Mouse (Mus musculus) liver, adult 2 months (tissue): ENCODE data around the gene Yae1d1. TPM values are rescaled to one million over a fixed set of nuclear protein-coding genes. Genes with fewer than 3 reads are reported as not detected.
A peak's percentile ranks its signal among the peaks of the same experiment; 100 is the strongest.
"Not testable (repeated sequence)": the region's sequence is repeated elsewhere in the genome, so short reads cannot be mapped to it uniquely, and the experiment has no call there.

Experiments
- DNase-seq: peaks from one replicate; pipeline ENCODE4 v3.0.0-alpha.2; 2011; ENCODE audit warnings: low read depth, low spot score; ENCODE audit errors: extremely low read depth
- H3K27ac ChIP-seq: fragments of 200-500 bp; replicated peaks from 2 replicates; pipeline ENCODE4 v1.5.1; 2012; ENCODE audit warnings: low read depth, mild to moderate bottlenecking, control low read depth, inconsistent platforms, low read length; ENCODE audit not compliant: insufficient read depth
- H3K27me3 ChIP-seq: fragments of 200-500 bp; 2 replicates; pipeline ENCODE4 v1.6.1; 2012; ENCODE audit warnings: mild to moderate bottlenecking, moderate library complexity, low read length, inconsistent platforms; ENCODE audit not compliant: control insufficient read depth, insufficient read depth
- H3K36me3 ChIP-seq: fragments of 200-500 bp; 2 replicates; pipeline ENCODE4 v1.6.1; 2012; ENCODE audit warnings: low read length, inconsistent platforms; ENCODE audit not compliant: control insufficient read depth, insufficient read depth
- H3K4me1 ChIP-seq: fragments of 200-500 bp; 2 replicates; pipeline ENCODE4 v1.6.1; 2011; ENCODE audit warnings: low read length; ENCODE audit not compliant: control insufficient read depth, insufficient read depth
- H3K4me3 ChIP-seq: fragments of 200-500 bp; 2 replicates; pipeline ENCODE4 v1.5.1; 2011; ENCODE audit warnings: low read depth, mild to moderate bottlenecking, control low read depth, low read length, moderate library complexity; ENCODE audit not compliant: insufficient read depth
- H3K79me2 ChIP-seq: fragments of 200-500 bp; 2 replicates; pipeline ENCODE4 v1.6.1; 2012; ENCODE audit warnings: inconsistent platforms, mild to moderate bottlenecking, low read length, moderate library complexity; ENCODE audit not compliant: control insufficient read depth, insufficient read depth
- H3K9ac ChIP-seq: fragments of 200-500 bp; 2 replicates; pipeline ENCODE4 v1.6.1; 2012; ENCODE audit warnings: low read depth, mild to moderate bottlenecking, control low read depth, inconsistent platforms, low read length
- CTCF ChIP-seq: fragments of 200-500 bp; IDR thresholded peaks from 2 replicates; pipeline ENCODE4 v1.5.1; 2011; ENCODE audit warnings: low read depth, low read length, control low read depth
- POLR2A ChIP-seq: fragments of 200-500 bp; IDR thresholded peaks from 2 replicates; pipeline ENCODE4 v1.6.1; 2011; ENCODE audit warnings: low read length, control low read depth; ENCODE audit not compliant: insufficient read depth; ENCODE audit errors: extremely low read depth
- WGBS: fragments of 180-500 bp; shearing (Covaris S2); methylation state at CpG from one replicate; pipeline ENCODE4 v1.1.7; 2018; 5-methylcytosine and 5-hydroxymethylcytosine counted together
- polyA plus RNA-seq: library from polyadenylated mRNA; depleted of rRNA; stranded (reverse); fragments of >200 nt; gene quantifications from 2 replicates; pipeline ENCODE4 v1.2.3, GENCODE M21; 2012
- total RNA-seq: library from RNA; depleted of rRNA; stranded (reverse); fragments of >200 nt; gene quantifications from 2 replicates; pipeline ENCODE4 v1.2.3, GENCODE M21; 2014

The Yae1d1 gene
- total and polyA plus RNA-seq, 2 experiments, result 7.5 to 16.3 TPM

DNA sequence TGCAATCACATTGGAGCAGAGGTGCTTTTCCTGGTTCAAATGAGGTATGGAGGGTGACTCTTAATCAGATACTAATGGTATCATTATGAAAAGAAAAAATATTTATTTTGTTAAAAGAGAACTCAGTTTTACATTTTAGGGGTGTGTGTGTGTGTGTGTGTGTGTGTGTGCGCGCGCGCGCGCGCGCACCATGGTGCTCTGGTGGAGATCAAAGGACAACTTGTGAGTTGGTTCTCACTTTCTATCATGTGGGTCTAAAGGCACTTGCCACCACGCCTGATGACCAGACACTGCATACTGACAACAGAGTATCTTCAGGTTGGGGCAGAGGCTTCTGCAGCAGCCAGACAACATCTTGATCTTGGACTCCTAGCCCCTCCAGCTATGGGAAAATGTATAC, 18.4 kb downstream of the Yae1d1 start:
- DNase-seq, result no peak
- Histone ChIP-seq H3K79me2 (no peaks in the 10 kb centered on the region), H3K4me3 (no peak overlapping the region), H3K27me3 (no peaks in the 10 kb centered on the region), H3K27ac (no peak overlapping the region), H3K4me1 (no peaks in the 10 kb centered on the region), H3K36me3 (no peaks in the 10 kb centered on the region), H3K9ac (no peak overlapping the region)
- TF ChIP-seq POLR2A (no peak), CTCF (no peak)
- 96% methylated on average over 9 of the region's 9 CpGs for WGBS

DNA sequence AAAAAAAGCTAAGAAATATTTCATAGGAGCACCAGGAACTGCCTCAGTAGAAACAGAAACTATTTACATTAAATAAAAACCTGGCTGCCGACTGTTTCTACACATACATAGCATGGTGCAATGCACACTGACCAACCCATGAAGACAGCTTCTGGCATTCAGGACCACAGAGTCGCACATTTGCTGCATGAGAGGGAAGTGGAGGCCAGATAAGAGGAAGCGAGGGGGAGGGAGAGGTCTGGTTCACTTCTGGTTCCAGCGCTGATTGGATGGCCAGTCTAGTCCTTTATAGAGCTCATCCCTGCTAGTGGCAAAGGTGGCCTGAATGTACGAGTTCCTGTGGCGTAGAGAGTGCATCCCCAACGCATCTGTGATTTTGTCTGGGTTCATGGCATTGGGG, 32.5 kb downstream of the Yae1d1 start:
- H3K27me3 ChIP-seq, result no peaks in the 10 kb centered on the region
- H3K4me3 ChIP-seq, result no peak overlapping the region
- TF ChIP-seq POLR2A, result no peak
- no peak for TF ChIP-seq CTCF
- no peak overlapping the region for H3K9ac ChIP-seq
- H3K36me3 ChIP-seq, result no peaks in the 10 kb centered on the region
- no peaks in the 10 kb centered on the region for H3K4me1 ChIP-seq
- 72% methylated on average over 7 of the region's 7 CpGs for WGBS
- DNase-seq, result no peak
- no peaks in the 10 kb centered on the region for H3K79me2 ChIP-seq
- no peak overlapping the region for H3K27ac ChIP-seq

DNA sequence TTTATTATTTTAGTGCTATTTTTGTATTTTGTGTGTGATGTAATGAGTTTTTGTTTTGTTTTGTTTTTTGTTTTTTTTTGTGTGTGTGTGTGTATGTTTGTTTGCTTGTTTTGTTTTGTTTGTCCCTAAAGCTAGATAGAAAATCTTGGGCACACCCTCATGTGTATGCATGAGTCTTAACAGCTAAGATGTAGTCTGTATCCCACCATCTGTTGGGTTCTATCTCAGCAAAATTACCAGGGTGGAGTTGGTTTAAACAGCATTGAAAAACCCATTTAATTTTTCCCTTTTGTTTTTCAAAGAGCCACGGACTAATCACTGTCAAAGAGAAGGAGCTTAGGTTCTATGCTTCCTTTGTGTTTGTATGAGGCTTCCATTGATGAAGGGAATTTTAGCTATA, 38.9 kb downstream of the Yae1d1 start:
- WGBS, result 55% methylated on average over 1 of the region's 1 CpGs
- H3K36me3 ChIP-seq, result no peaks in the 10 kb centered on the region
- H3K4me1 ChIP-seq, result no peaks in the 10 kb centered on the region
- no peak overlapping the region for H3K27ac ChIP-seq
- TF ChIP-seq POLR2A (no peak), CTCF (no peak)
- no peaks in the 10 kb centered on the region for H3K79me2 ChIP-seq
- H3K4me3 ChIP-seq, result no peak overlapping the region
- no peaks in the 10 kb centered on the region for H3K27me3 ChIP-seq
- H3K9ac ChIP-seq, result no peak overlapping the region
- no peak for DNase-seq

DNA sequence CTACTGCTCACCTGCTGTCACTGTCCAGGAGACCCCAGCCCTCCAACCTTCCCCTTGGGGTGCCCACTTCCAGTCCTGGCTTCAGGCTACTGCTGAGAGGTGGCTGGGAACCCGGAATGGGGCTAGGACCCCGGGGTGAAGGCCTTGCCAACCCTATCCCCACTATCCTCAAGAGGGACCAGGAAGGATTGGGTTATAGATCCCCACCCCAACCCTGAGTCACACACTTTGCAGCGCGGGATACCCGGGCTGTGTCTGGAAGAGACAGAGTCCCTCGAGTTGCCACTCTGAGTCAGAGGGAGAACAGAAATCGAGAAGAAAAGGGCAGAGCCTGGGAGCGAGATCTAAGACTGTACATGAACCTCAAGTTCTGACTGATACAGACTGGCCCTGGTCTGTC, 42.6 kb downstream of the Yae1d1 start:
- not testable (repeated sequence) for H3K4me3 ChIP-seq, H3K27ac ChIP-seq, DNase-seq, H3K9ac ChIP-seq, H3K27me3 ChIP-seq, H3K4me1 ChIP-seq, H3K79me2 ChIP-seq, H3K36me3 ChIP-seq
- WGBS, result 91% methylated on average over 8 of the region's 8 CpGs

DNA sequence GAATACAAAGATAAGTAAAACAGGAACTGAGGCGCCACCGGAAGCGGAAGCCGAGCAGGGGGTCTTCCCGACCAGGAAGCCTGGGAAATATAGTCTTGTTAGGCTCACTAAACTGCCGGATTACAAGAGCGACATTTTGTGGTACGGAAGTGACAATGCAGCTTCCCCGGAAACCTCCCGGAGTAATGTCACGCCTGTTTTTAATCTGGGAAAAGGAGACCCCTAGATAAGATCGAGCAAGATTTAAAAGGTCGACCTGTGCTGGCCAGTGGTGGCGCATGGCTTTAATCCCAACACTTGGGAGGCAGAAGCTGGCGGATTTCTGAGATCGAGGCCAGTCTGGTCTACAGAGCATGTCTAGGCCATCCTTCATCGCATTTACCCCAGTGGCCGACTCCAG, 43.6 kb downstream of the Yae1d1 start:
- no peak overlapping the region for H3K4me3 ChIP-seq
- WGBS, result 73% methylated on average over 18 of the region's 18 CpGs
- H3K27ac ChIP-seq, result no peak overlapping the region
- peaks cover 1% of the 10 kb centered on the region; the same call in 1 of the 2 replicates for H3K4me1 ChIP-seq
- TF ChIP-seq POLR2A (no peak), CTCF (no peak)
- H3K36me3 ChIP-seq, result no peaks in the 10 kb centered on the region
- H3K79me2 ChIP-seq, result no peaks in the 10 kb centered on the region
- H3K27me3 ChIP-seq, result no peaks in the 10 kb centered on the region
- DNase-seq, result no peak
- H3K9ac ChIP-seq, result no peak overlapping the region

DNA sequence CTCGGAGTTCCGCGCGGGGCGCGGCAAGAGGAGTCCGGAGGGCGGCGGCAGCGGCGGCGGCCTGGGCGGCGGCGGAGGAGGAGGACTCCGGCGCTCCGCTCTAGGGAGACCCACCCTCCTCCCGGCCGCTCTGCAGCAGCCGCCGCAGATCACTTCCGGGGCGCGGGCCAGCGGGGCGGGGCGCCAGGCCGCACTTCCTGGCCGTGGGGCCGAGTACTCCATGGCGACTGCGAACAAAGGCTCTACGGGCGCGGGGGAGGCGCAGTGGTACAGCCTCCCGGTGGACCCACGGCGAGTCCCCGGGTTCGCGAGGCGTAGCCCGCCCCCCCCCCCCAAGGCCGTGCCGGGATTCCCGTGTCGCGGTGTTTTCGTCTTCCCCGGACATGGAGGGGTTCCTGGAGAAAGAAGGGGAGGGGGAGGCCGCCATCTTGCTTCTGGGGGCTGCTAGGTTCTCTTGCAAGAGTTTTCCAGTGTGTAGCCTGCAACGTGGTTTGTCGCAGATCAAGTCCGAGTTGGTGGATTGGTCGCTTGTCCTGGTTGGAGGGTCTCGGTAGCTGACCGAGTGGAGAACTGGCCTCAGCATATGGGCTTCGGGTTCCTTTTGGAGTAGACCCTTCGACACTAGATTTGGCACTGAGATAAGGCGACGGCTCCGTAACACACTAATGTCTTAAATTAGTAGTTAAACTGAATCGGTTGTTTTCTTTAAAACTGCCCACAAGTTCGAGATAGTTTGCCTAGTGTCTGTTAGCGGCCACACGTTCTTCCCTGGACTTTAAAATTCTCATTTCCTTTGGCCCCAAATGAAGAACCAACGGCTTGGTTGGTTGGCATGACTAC, 48.9 kb downstream of the Yae1d1 start, which contains the start of gene Rala:
Rala (minus strand) TSS at position 162 of the 840 bp plus-strand sequence.
- peak; percentile 72 for TF ChIP-seq POLR2A
- TF ChIP-seq CTCF, result no peak
- H3K36me3 ChIP-seq, result no peaks in the 10 kb centered on the region
- H3K27ac ChIP-seq, result peak within 1 kb of the TSS; percentile 73
- peaks cover 6% of the 10 kb centered on the region; the same call in 1 of the 2 replicates for H3K4me1 ChIP-seq
- DNase-seq, result peak; percentile 66
- H3K4me3 ChIP-seq, result peak within 1 kb of the TSS; percentile 78
- H3K79me2 ChIP-seq, result peaks cover 10% of the 10 kb centered on the region; the same call in 1 of the 2 replicates
- WGBS, result 5% methylated on average over 58 of the region's 69 CpGs
- H3K9ac ChIP-seq, result peak within 1 kb of the TSS; percentile 74
- no peaks in the 10 kb centered on the region for H3K27me3 ChIP-seq
